Mouse (Mus musculus): Measurements from ENCODE around the gene Stx11.

- TF ChIP-seq CTCF (IDR thresholded peaks at IDR 0.05; ENCODE audit: control insufficient read depth, insufficient read depth, insufficient replicate concordance, low read depth, low read length) (no peak), POLR2A (IDR thresholded peaks at IDR 0.05; ENCODE audit: control insufficient read depth, low read depth, low read length) (no peak)
These were observed 42.5 kb downstream of the Stx11 start for GRCm38 (mm10) chr10:12921551-12922040.
